Mouse (Mus musculus) embryonic facial prominence, embryonic 13.5 days (tissue): ENCODE results near the gene Glp1r. TPM values are rescaled to one million over a fixed set of nuclear protein-coding genes. Genes with fewer than 3 reads are reported as not detected.

ENCODE experiments used
- ATAC-seq: fragments of 200-750 bp; cut with Nextera tagmentation; 2 replicates; pipeline ENCODE4 v1.8.0; 2017; ENCODE audit warnings: low read depth; ENCODE audit not compliant: insufficient number of reproducible peaks, insufficient read depth, low FRiP score, low TSS enrichment
- H3K27ac ChIP-seq: fragments of 300-500 bp; sonication (generic); 2 replicates; pipeline ENCODE4 v1.5.1; 2015; ENCODE audit warnings: moderate library complexity, mild to moderate bottlenecking, inconsistent platforms
- H3K27me3 ChIP-seq: fragments of 300-500 bp; sonication (generic); 2 replicates; pipeline ENCODE4 v1.6.1; 2015; ENCODE audit warnings: mild to moderate bottlenecking, inconsistent platforms
- H3K36me3 ChIP-seq: fragments of 300-500 bp; sonication (generic); 2 replicates; pipeline ENCODE4 v1.6.1; 2015; ENCODE audit warnings: mild to moderate bottlenecking, inconsistent platforms
- H3K4me1 ChIP-seq: fragments of 300-500 bp; sonication (generic); 2 replicates; pipeline ENCODE4 v1.6.1; 2015; ENCODE audit warnings: inconsistent platforms
- H3K4me2 ChIP-seq: fragments of 300-500 bp; sonication (generic); 2 replicates; pipeline ENCODE4 v1.6.1; 2015; ENCODE audit warnings: moderate library complexity, mild to moderate bottlenecking, inconsistent platforms
- H3K4me3 ChIP-seq: fragments of 300-500 bp; sonication (generic); 2 replicates; pipeline ENCODE4 v1.5.1; 2015; ENCODE audit warnings: mild to moderate bottlenecking, inconsistent platforms
- H3K9ac ChIP-seq: fragments of 300-500 bp; sonication (generic); 2 replicates; pipeline ENCODE4 v1.6.1; 2015; ENCODE audit warnings: mild to moderate bottlenecking, inconsistent platforms
- H3K9me3 ChIP-seq: fragments of 300-500 bp; sonication (generic); 2 replicates; pipeline ENCODE4 v1.6.1; 2016; ENCODE audit warnings: inconsistent platforms
- whole genome bisulfite sequencing: fragments of 180-500 bp; shearing (Covaris S2); methylation state at CpG from one replicate; pipeline ENCODE4 v1.1.7; 2015; ENCODE audit warnings: mixed read lengths; 5-methylcytosine and 5-hydroxymethylcytosine counted together
- polyA plus RNA-seq: library from polyadenylated mRNA; unstranded; fragments of >200 nt; fragmentation: Nextera tagmentation; extraction: Ambion mirVana; gene quantifications from 2 replicates; pipeline ENCODE4 v1.2.1, GENCODE M21; 2015

The Glp1r gene
- polyA plus RNA-seq, 1 experiment from 2014 or later, result 0.03 TPM

DNA sequence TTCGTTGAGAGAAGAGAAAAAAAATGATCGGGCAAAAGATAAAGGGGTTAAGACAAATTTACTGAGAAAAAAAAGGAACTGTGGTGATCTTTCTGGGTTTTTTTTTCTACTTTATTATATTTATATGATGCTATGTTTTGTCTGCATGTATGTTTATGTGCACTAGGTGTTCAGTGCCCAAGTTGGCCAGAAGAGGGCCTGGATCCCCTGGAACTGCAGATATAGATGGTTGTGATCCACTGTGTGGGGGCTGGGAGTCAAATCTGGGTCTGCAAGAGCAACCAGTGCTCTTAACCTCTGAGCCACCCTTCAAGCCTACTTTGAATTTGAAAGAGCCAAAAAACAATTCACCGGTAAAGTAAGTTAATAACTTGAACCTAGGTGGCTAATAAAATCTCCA is 21.2 kb upstream of the Glp1r start:
- H3K9me3 ChIP-seq, result 0 out of 2 replicates have a peak, but pooled peaks cover 5% of the 10 kb centered on the region
- ATAC-seq, result no peak
- 82% methylated on average over 3 of the region's 3 CpGs for WGBS
- peaks cover 5% of the 10 kb centered on the region for H3K27me3 ChIP-seq
- H3K4me1 ChIP-seq, result peaks cover 5% of the 10 kb centered on the region; the same call in 1 of the 2 replicates
- H3K9ac ChIP-seq, result no peak overlapping the region
- H3K4me3 ChIP-seq, result no peak overlapping the region
- H3K4me2 ChIP-seq, result no peak overlapping the region
- H3K27ac ChIP-seq, result no peak overlapping the region
- no peaks in the 10 kb centered on the region for H3K36me3 ChIP-seq

DNA sequence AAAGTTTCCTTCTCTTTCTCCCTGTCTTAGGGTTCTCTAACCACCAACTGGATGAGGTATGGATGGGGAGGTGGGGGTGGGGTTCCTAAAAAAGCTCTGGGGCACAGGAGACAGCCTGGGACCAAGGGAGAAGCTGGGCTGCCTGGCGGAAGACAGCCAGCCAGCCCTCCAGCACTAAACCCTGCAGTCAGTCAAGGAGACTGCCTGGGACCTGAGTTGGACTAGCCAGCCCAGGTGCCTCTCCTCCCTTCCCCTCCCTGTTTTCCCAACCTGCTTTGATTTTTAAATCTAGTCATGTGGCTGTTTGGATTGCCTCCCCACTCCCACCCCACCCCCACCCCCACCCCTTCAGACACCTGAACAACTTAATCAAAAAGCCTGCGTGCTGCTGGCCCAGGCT is 20.6 kb upstream of the Glp1r start:
- no peak overlapping the region for H3K27ac ChIP-seq
- H3K9ac ChIP-seq, result no peak overlapping the region
- H3K27me3 ChIP-seq, result peaks cover 5% of the 10 kb centered on the region
- WGBS, result 35% methylated on average over 2 of the region's 2 CpGs
- peaks cover 5% of the 10 kb centered on the region; the same call in 1 of the 2 replicates for H3K4me1 ChIP-seq
- H3K36me3 ChIP-seq, result no peaks in the 10 kb centered on the region
- H3K4me3 ChIP-seq, result no peak overlapping the region
- H3K4me2 ChIP-seq, result no peak overlapping the region
- 0 out of 2 replicates have a peak, but pooled peaks cover 5% of the 10 kb centered on the region for H3K9me3 ChIP-seq
- no peak for ATAC-seq

- WGBS, result 3% methylated on average over 6 of the region's 6 CpGs
- Histone ChIP-seq H3K4me3 (no peak overlapping the region), H3K4me1 (peaks cover 5% of the 10 kb centered on the region; the same call in 1 of the 2 replicates), H3K4me2 (no peak overlapping the region), H3K36me3 (no peaks in the 10 kb centered on the region), H3K27ac (no peak overlapping the region), H3K9ac (no peak overlapping the region), H3K9me3 (0 out of 2 replicates have a peak, but pooled peaks cover 5% of the 10 kb centered on the region), H3K27me3 (peaks cover 5% of the 10 kb centered on the region)
- ATAC-seq, result no peak
Measured at GRCm38 (mm10) chr17:30882206-30882605, 19.4 kb upstream of the Glp1r start.

- H3K4me2 ChIP-seq, result no peak overlapping the region
- 79% methylated on average over 8 of the region's 8 CpGs for WGBS
- H3K36me3 ChIP-seq, result no peaks in the 10 kb centered on the region
- H3K9ac ChIP-seq, result no peak overlapping the region
- 0 out of 2 replicates have a peak, but pooled peaks cover 5% of the 10 kb centered on the region for H3K9me3 ChIP-seq
- no peak overlapping the region for H3K27ac ChIP-seq
- ATAC-seq, result no peak
- H3K4me3 ChIP-seq, result no peak overlapping the region
- peaks cover 5% of the 10 kb centered on the region; the same call in 1 of the 2 replicates for H3K4me1 ChIP-seq
- H3K27me3 ChIP-seq, result peaks cover 5% of the 10 kb centered on the region
Measured at GRCm38 (mm10) chr17:30883534-30883933, 18.1 kb upstream of the Glp1r start.

DNA sequence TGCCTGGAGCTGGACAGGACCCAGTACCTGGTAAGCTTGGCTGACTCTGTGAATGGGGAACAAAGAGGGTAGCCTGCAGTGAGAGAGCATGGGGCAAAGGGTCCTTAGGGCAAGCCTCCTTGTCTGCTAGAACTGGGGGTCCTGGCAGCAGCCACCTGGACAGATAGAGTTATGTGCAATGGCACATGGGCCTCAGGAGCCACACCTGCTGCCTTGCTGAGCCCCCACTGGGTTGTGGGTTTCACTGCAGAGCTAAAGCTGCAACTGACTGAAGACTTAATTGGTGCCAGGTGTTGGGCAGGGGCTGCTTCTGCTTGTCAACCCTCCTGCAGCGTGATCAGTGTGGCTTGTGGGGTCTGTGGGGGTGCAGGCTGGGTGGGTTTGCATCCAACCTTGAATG is 9.5 kb upstream of the Glp1r start:
- 13% methylated on average over 1 of the region's 1 CpGs for WGBS
- no peaks in the 10 kb centered on the region for H3K9me3 ChIP-seq
- no peak overlapping the region for H3K4me3 ChIP-seq
- no peak for ATAC-seq
- H3K9ac ChIP-seq, result no peak overlapping the region
- peaks cover 4% of the 10 kb centered on the region; the same call in 1 of the 2 replicates for H3K4me1 ChIP-seq
- no peak overlapping the region for H3K27ac ChIP-seq
- peaks cover 1% of the 10 kb centered on the region; the same call in 1 of the 2 replicates for H3K27me3 ChIP-seq
- H3K36me3 ChIP-seq, result no peaks in the 10 kb centered on the region
- H3K4me2 ChIP-seq, result no peak overlapping the region

GRCm38 (mm10) chr17:30892730-30893129 is 8.9 kb upstream of the Glp1r start:
- no peak for ATAC-seq
- H3K9ac ChIP-seq, result no peak overlapping the region
- no peak overlapping the region for H3K27ac ChIP-seq
- peaks cover 4% of the 10 kb centered on the region; the same call in 1 of the 2 replicates for H3K4me1 ChIP-seq
- no peak overlapping the region for H3K4me3 ChIP-seq
- WGBS, result 24% methylated on average over 2 of the region's 2 CpGs
- H3K36me3 ChIP-seq, result no peaks in the 10 kb centered on the region
- peaks cover 3% of the 10 kb centered on the region; the same call in 1 of the 2 replicates for H3K27me3 ChIP-seq
- no peaks in the 10 kb centered on the region for H3K9me3 ChIP-seq
- H3K4me2 ChIP-seq, result no peak overlapping the region

GRCm38 (mm10) chr17:30897075-30897474 is 4.5 kb upstream of the Glp1r start:
- no peak for ATAC-seq
- Histone ChIP-seq H3K36me3 (no peaks in the 10 kb centered on the region), H3K27ac (no peak overlapping the region), H3K4me1 (peaks cover 10% of the 10 kb centered on the region), H3K27me3 (peaks cover 31% of the 10 kb centered on the region), H3K9ac (no peak overlapping the region), H3K4me3 (no peak overlapping the region), H3K4me2 (no peak overlapping the region), H3K9me3 (peaks cover 3% of the 10 kb centered on the region; the same call in 1 of the 2 replicates)
- 26% methylated on average over 2 of the region's 2 CpGs for whole genome bisulfite sequencing

- Histone ChIP-seq H3K4me3 (no peak overlapping the region), H3K4me2 (no peak overlapping the region), H3K36me3 (no peaks in the 10 kb centered on the region), H3K9me3 (peaks cover 3% of the 10 kb centered on the region; the same call in 1 of the 2 replicates), H3K4me1 (peaks cover 8% of the 10 kb centered on the region), H3K27ac (no peak overlapping the region), H3K27me3 (peaks cover 48% of the 10 kb centered on the region), H3K9ac (no peak overlapping the region)
- 80% methylated on average over 2 of the region's 2 CpGs for WGBS
- no peak for ATAC-seq
Measured at GRCm38 (mm10) chr17:30904096-30904495, 2.5 kb downstream of the Glp1r start.

DNA sequence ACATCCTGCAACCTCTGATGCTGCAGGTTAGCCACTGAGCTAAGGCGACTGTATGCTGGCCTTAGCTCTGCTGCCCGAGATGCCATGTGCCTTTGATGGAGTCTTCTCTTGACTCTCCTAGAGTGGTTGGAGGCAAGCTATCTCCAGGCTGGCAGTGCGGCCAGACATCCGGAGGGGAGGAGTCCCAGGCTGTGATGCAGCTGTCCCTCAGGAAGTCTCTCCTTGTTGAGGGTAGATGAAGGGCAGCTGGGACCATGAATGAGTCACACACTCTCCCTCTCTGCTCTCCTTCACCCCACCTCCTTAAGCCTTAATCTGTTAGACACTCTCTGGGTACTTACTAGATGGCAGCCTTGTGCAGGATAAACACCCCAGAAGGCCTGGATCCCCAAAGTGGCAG is 6.0 kb downstream of the Glp1r start:
- ATAC-seq, result no peak
- Histone ChIP-seq H3K27me3 (peaks cover 15% of the 10 kb centered on the region), H3K9ac (no peak overlapping the region), H3K4me2 (no peak overlapping the region), H3K27ac (no peak overlapping the region), H3K4me1 (no peaks in the 10 kb centered on the region), H3K36me3 (no peaks in the 10 kb centered on the region), H3K4me3 (no peak overlapping the region), H3K9me3 (no peaks in the 10 kb centered on the region)
- 70% methylated on average over 4 of the region's 4 CpGs for WGBS

DNA sequence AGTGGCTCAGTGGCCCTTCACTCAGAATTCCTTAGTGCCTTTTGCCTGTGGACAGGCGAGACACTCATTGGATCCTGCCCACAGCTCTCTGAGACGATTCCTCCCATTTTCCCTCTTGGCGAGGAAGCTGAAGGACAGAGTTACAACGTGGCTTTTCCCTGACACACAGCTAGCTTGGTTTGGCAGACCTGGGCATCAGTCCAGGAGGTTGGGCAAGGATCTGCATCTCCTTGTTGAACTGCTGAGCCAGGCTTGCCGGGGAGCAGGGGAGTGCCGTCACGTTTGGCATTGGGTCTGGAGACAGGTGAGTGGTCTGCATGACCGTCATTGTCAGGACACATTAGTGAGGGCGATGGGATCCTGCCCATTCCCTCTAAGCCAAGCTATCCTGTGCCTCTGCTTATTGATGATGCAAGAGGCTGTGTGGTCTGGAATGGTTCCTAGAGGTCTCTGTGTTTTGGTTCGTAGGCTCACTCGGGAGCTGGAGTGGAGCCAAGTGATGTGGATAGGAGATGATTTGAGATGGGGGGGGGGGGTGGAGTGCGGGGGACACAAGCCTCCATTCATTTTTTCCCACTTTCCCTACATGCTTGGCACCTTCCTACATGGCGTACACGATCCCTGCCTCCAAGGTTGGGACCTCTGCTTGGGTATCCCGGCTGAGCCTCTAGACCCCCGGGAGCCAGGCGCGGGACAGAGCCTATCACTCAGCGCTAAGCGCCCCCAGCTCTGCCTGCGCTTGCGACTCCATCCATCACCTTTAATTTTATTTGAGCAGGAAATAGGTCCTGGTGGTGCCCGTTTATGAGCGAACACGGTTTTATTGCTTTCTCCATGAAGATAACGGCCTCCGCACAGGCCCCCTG is 9.5 kb downstream of the Glp1r start:
- Histone ChIP-seq H3K36me3 (no peaks in the 10 kb centered on the region), H3K4me3 (no peak overlapping the region), H3K4me2 (no peak overlapping the region), H3K27me3 (no peaks in the 10 kb centered on the region), H3K9me3 (no peaks in the 10 kb centered on the region), H3K9ac (no peak overlapping the region), H3K27ac (no peak overlapping the region), H3K4me1 (no peaks in the 10 kb centered on the region)
- WGBS, result 80% methylated on average over 27 of the region's 27 CpGs
- ATAC-seq, result no peak

DNA sequence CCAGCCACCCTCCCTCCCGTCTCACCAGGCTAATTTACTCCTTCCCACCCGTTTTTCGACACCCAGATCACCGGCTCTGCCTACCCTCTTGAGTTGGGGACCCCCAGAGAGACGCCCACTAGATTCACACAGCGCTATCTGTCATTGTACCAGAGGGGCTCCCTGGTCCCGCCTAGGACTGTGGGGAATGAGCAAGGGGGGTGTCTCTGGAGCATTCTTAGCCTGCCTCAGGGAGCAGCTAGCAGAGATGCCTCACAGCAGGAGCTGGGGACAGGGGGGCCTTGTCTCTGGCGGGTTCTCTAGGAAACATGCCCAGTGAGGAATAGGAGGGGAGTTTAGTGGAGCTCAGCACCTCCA is 10.1 kb downstream of the Glp1r start:
- no peaks in the 10 kb centered on the region for H3K27me3 ChIP-seq
- no peak overlapping the region for H3K27ac ChIP-seq
- H3K36me3 ChIP-seq, result no peaks in the 10 kb centered on the region
- no peak overlapping the region for H3K4me2 ChIP-seq
- 62% methylated on average over 8 of the region's 8 CpGs for WGBS
- no peak overlapping the region for H3K9ac ChIP-seq
- H3K4me3 ChIP-seq, result no peak overlapping the region
- ATAC-seq, result no peak
- H3K4me1 ChIP-seq, result no peaks in the 10 kb centered on the region
- H3K9me3 ChIP-seq, result no peaks in the 10 kb centered on the region

DNA sequence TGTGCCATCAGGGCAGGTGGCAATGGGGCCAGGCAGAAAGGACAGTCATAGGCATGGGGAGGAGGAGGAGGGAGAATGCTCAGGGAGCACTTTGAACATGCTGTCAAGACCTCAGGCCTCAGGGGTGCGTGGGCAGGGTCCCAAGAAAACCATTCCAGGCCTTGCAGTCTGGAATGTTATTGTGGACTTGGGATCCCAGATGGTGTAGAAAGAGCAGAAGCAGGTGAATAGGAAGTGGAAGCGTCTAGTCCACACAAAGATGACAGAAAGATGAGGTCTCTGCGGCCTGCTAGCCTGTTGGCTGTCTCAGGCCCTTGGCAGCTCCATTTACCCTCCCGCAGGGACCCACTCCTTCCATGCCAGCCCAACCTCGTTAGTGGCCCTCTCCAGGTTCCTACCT is 10.9 kb downstream of the Glp1r start:
- Histone ChIP-seq H3K9ac (no peak overlapping the region), H3K27ac (no peak overlapping the region), H3K36me3 (no peaks in the 10 kb centered on the region), H3K4me1 (no peaks in the 10 kb centered on the region), H3K9me3 (no peaks in the 10 kb centered on the region), H3K4me3 (no peak overlapping the region), H3K4me2 (no peak overlapping the region), H3K27me3 (no peaks in the 10 kb centered on the region)
- no peak for ATAC-seq
- 76% methylated on average over 5 of the region's 5 CpGs for WGBS
